Mouse (Mus musculus): ENCODE results near the gene Gucy2d. TPM values are rescaled to one million over a fixed set of nuclear protein-coding genes. Genes with fewer than 3 reads are reported as not detected.

The Gucy2d gene
- polyA plus RNA-seq, 1 experiment from 2014 or later = 0.28 TPM

DNA sequence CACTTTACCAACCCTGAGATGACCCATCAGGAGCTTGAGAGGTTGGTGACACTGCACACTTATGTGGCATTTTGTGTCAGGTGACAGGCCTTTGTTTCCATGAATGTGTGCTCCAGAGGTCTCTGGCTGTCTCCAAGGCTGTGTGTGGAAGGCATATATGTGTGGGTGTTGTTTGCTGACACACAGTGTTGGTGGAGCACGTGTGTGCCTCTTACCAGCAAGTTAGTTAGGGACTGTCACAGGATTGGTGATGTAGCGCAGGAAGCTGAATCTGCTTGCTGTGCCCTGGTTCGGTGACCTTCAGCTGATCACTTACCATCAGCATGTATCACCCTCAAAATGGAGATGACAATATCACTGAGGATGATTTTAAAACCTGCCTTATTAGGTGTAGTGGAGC lies 44.7 kb downstream of the Gucy2d start:
- Histone ChIP-seq H3K4me2 (ENCODE audit: low read length) (no peak overlapping the region), H3K27me3 (replicated peaks; ENCODE audit: control insufficient read depth, insufficient read depth, low read length) (no peaks in the 10 kb centered on the region; the same call in 1 of the 2 replicates), H3K9ac (ENCODE audit: low read depth, low read length) (no peak overlapping the region), H3K4me3 (ENCODE audit: low read length) (no peak overlapping the region), H3K27ac (ENCODE audit: low read depth, low read length) (no peak overlapping the region), H3K4me1 (ENCODE audit: control insufficient read depth, insufficient read depth, low read depth, low read length) (peaks cover 12% of the 10 kb centered on the region; the same call in 1 of the 2 replicates), H3K9me3 (ENCODE audit: control insufficient read depth, low read length) (no peaks in the 10 kb centered on the region), H3K36me3 (ENCODE audit: control insufficient read depth, insufficient read depth, low read length) (no peaks in the 10 kb centered on the region)
- no peak for ATAC-seq
- WGBS = 80% methylated on average over 3 of the region's 3 CpGs

- Histone ChIP-seq H3K4me2 (ENCODE audit: low read length) (no peak overlapping the region), H3K9me3 (ENCODE audit: control insufficient read depth, low read length) (no peaks in the 10 kb centered on the region), H3K27me3 (replicated peaks; ENCODE audit: control insufficient read depth, insufficient read depth, low read length) (no peaks in the 10 kb centered on the region; the same call in 1 of the 2 replicates), H3K4me3 (ENCODE audit: low read length) (no peak overlapping the region), H3K9ac (ENCODE audit: low read depth, low read length) (no peak overlapping the region), H3K27ac (ENCODE audit: low read depth, low read length) (no peak overlapping the region), H3K36me3 (ENCODE audit: control insufficient read depth, insufficient read depth, low read length) (no peaks in the 10 kb centered on the region), H3K4me1 (ENCODE audit: control insufficient read depth, insufficient read depth, low read depth, low read length) (peaks cover 12% of the 10 kb centered on the region; the same call in 1 of the 2 replicates)
- ATAC-seq = no peak
- 77% methylated on average over 4 of the region's 4 CpGs for WGBS
These were observed 45.3 kb downstream of the Gucy2d start for GRCm38 (mm10) chr7:98485508-98485907.

DNA sequence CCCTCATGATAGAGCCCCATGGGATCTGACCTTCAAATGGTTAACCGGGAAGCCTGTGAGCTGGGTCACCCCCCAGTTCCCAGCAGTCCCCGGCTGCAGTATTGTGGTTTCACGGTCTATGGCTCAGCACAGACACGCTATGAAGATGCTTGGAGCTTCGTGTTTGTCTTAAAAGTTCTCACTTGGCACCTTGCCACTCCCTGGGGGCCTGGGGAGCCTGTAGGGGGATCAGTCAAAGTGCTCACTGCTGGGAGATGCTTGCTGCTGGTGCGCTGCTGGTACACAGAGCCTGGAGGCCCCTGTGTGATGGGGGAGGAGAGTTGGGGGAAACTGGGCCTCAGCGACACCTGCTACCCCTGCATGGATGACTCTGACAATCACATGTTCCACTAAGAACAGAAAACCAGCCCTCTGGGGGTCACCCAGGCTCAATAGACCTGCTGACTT lies 46.3 kb downstream of the Gucy2d start:
- 35% methylated on average over 7 of the region's 7 CpGs for WGBS
- Histone ChIP-seq H3K9ac (ENCODE audit: low read depth, low read length) (no peak overlapping the region), H3K9me3 (ENCODE audit: control insufficient read depth, low read length) (no peaks in the 10 kb centered on the region), H3K4me3 (ENCODE audit: low read length) (no peak overlapping the region), H3K4me2 (ENCODE audit: low read length) (no peak overlapping the region), H3K4me1 (ENCODE audit: control insufficient read depth, insufficient read depth, low read depth, low read length) (peaks cover 8% of the 10 kb centered on the region; the same call in 1 of the 2 replicates), H3K36me3 (ENCODE audit: control insufficient read depth, insufficient read depth, low read length) (no peaks in the 10 kb centered on the region), H3K27me3 (replicated peaks; ENCODE audit: control insufficient read depth, insufficient read depth, low read length) (no peaks in the 10 kb centered on the region; the same call in 1 of the 2 replicates), H3K27ac (ENCODE audit: low read depth, low read length) (no peak overlapping the region)
- no peak for ATAC-seq

GRCm38 (mm10) chr7:98487202-98487980 lies 47.2 kb downstream of the Gucy2d start:
- WGBS = 87% methylated on average over 11 of the region's 11 CpGs

GRCm38 (mm10) chr7:98488398-98489130 lies 48.3 kb downstream of the Gucy2d start:
- Histone ChIP-seq H3K4me2 (ENCODE audit: low read length) (no peak overlapping the region), H3K9me3 (ENCODE audit: control insufficient read depth, low read length) (no peaks in the 10 kb centered on the region), H3K27ac (ENCODE audit: low read depth, low read length) (no peak overlapping the region), H3K27me3 (replicated peaks; ENCODE audit: control insufficient read depth, insufficient read depth, low read length) (no peaks in the 10 kb centered on the region), H3K4me1 (ENCODE audit: control insufficient read depth, insufficient read depth, low read depth, low read length) (peaks cover 6% of the 10 kb centered on the region; the same call in 1 of the 2 replicates), H3K4me3 (ENCODE audit: low read length) (no peak overlapping the region), H3K9ac (ENCODE audit: low read depth, low read length) (no peak overlapping the region), H3K36me3 (ENCODE audit: control insufficient read depth, insufficient read depth, low read length) (no peaks in the 10 kb centered on the region)
- WGBS = 91% methylated on average over 13 of the region's 13 CpGs
- ATAC-seq = peak; percentile 9; the same call in 1 of the 2 replicates

More at GRCm38 (mm10) chr7:98487202-98487980, 47.2 kb downstream of the Gucy2d start:
- Histone ChIP-seq H3K36me3 (ENCODE audit: control insufficient read depth, insufficient read depth, low read length) (no peaks in the 10 kb centered on the region), H3K4me2 (ENCODE audit: low read length) (no peak overlapping the region), H3K4me3 (ENCODE audit: low read length) (no peak overlapping the region), H3K9ac (ENCODE audit: low read depth, low read length) (no peak overlapping the region), H3K27me3 (replicated peaks; ENCODE audit: control insufficient read depth, insufficient read depth, low read length) (no peaks in the 10 kb centered on the region; the same call in 1 of the 2 replicates), H3K4me1 (ENCODE audit: control insufficient read depth, insufficient read depth, low read depth, low read length) (peaks cover 8% of the 10 kb centered on the region; the same call in 1 of the 2 replicates), H3K27ac (ENCODE audit: low read depth, low read length) (no peak overlapping the region), H3K9me3 (ENCODE audit: control insufficient read depth, low read length) (no peaks in the 10 kb centered on the region)
- ATAC-seq = no peak

DNA sequence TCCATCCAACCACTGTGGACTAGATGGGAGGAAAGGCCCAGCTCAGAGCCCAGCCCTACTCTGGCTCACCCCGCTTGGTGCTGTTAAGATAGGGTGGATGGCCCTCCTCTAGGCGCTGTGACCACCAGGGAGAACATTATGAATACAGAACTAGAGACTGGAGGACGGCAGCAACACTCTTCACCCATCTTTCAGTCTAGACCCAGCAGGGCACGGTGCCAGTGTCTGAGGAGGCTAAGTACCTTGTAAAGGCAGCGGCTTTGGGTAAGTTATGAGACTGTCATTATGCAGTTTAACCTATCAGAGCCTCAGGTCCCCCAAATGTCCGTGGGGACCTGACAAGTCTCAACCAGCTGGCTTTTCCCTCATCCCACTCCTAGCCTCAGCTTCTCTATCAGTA lies 48.9 kb downstream of the Gucy2d start, which contains the start of gene Lrrc32:
Gene Lrrc32 (plus strand): TSS at position 153 of the 400 bp plus-strand sequence.
- 50% methylated on average over 6 of the region's 6 CpGs for WGBS
- peak; percentile 32 for ATAC-seq
- H3K9me3 ChIP-seq (ENCODE audit: control insufficient read depth, low read length) = no peaks in the 10 kb centered on the region
- H3K27me3 ChIP-seq (replicated peaks; ENCODE audit: control insufficient read depth, insufficient read depth, low read length) = no peaks in the 10 kb centered on the region
- H3K36me3 ChIP-seq (ENCODE audit: control insufficient read depth, insufficient read depth, low read length) = no peaks in the 10 kb centered on the region
- peaks cover 6% of the 10 kb centered on the region; the same call in 1 of the 2 replicates for H3K4me1 ChIP-seq (ENCODE audit: control insufficient read depth, insufficient read depth, low read depth, low read length)
- H3K4me3 ChIP-seq (ENCODE audit: low read length) = peak within 1 kb of the TSS; percentile 58
- peak within 1 kb of the TSS; percentile 60 for H3K9ac ChIP-seq (ENCODE audit: low read depth, low read length)
- no peak within 1 kb of the TSS for H3K27ac ChIP-seq (ENCODE audit: low read depth, low read length)
- peak within 1 kb of the TSS; percentile 67 for H3K4me2 ChIP-seq (ENCODE audit: low read length)

DNA sequence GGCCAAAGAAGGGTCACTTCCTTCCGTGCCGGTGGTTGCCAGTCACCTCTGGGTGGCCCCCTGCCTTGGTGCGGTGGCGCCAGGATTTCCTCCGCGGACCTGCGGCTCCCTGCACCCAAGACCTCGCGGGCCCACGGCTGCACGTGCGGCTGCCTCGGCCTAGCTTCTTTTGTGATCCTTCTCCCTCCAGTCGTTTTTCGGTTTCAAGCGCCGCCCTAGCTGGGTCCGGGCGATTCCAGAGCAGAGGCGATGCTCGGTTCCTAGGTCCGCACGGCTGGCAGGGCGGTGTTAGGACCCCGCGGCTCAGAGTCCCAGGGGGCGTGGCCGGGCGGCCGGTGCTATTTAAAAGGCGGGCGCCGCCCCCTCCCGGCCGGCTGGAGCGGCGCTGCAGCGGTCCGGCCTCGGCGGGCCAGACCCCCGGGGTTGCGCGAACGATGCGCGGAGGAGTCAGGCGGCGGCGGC lies 49.4 kb downstream of the Gucy2d start:
- Histone ChIP-seq H3K27me3 (replicated peaks; ENCODE audit: control insufficient read depth, insufficient read depth, low read length) (no peaks in the 10 kb centered on the region), H3K27ac (ENCODE audit: low read depth, low read length) (no peak overlapping the region), H3K4me2 (ENCODE audit: low read length) (peak overlapping the region; percentile 67), H3K9ac (ENCODE audit: low read depth, low read length) (peak overlapping the region; percentile 60), H3K36me3 (ENCODE audit: control insufficient read depth, insufficient read depth, low read length) (no peaks in the 10 kb centered on the region), H3K4me1 (ENCODE audit: control insufficient read depth, insufficient read depth, low read depth, low read length) (peaks cover 6% of the 10 kb centered on the region; the same call in 1 of the 2 replicates), H3K4me3 (ENCODE audit: low read length) (peak overlapping the region; percentile 58), H3K9me3 (ENCODE audit: control insufficient read depth, low read length) (no peaks in the 10 kb centered on the region)
- ATAC-seq = peak; percentile 78
- WGBS = under 1% methylated on average over 41 of the region's 50 CpGs

GRCm38 (mm10) chr7:98490328-98490727 lies 50.1 kb downstream of the Gucy2d start:
- Histone ChIP-seq H3K36me3 (ENCODE audit: control insufficient read depth, insufficient read depth, low read length) (no peaks in the 10 kb centered on the region), H3K27me3 (replicated peaks; ENCODE audit: control insufficient read depth, insufficient read depth, low read length) (no peaks in the 10 kb centered on the region), H3K9ac (ENCODE audit: low read depth, low read length) (no peak overlapping the region; the same call in 1 of the 2 replicates), H3K4me1 (ENCODE audit: control insufficient read depth, insufficient read depth, low read depth, low read length) (peaks cover 6% of the 10 kb centered on the region; the same call in 1 of the 2 replicates), H3K27ac (ENCODE audit: low read depth, low read length) (no peak overlapping the region), H3K9me3 (ENCODE audit: control insufficient read depth, low read length) (no peaks in the 10 kb centered on the region), H3K4me2 (ENCODE audit: low read length) (peak overlapping the region; percentile 67), H3K4me3 (ENCODE audit: low read length) (peak overlapping the region; percentile 58)
- 0 out of 2 replicates have a peak, but pooled peaks have one; percentile 10 for ATAC-seq
- 51% methylated on average over 4 of the region's 4 CpGs for WGBS

Measured in hindbrain, embryonic 16.5 days (tissue).